Mouse (Mus musculus): ENCODE measurements around the gene Fbxl7.

GRCm38 (mm10) chr15:26795518-26795917, 99.9 kb downstream of the Fbxl7 start:
- TF ChIP-seq POLR2A (IDR thresholded peaks at IDR 0.05; ENCODE audit: low read depth, low read length) = no peak
- TF ChIP-seq CTCF (IDR thresholded peaks at IDR 0.05; ENCODE audit: extremely low read depth, insufficient read depth, insufficient read length, insufficient replicate concordance) = no peak

Measured in spleen, adult 2 months (tissue).